Mouse (Mus musculus) liver, postnatal 0 days (tissue): ENCODE results near the gene Fate1.
"Not testable (repeated sequence)": the region's sequence is repeated elsewhere in the genome, so short reads cannot be mapped to it uniquely, and the experiment has no call there.

ENCODE experiments used
- CTCF ChIP-seq: sonication (generic); IDR thresholded peaks from 2 replicates; pipeline ENCODE4 v1.5.1; 2016; ENCODE audit warnings: antibody characterized with exemption, low read depth
- EP300 ChIP-seq: IDR thresholded peaks from 2 replicates; pipeline ENCODE4 v1.6.1; 2016; ENCODE audit warnings: antibody characterized with exemption, low read depth, mild to moderate bottlenecking

- TF ChIP-seq CTCF, EP300: not testable (repeated sequence)
Observed at GRCm38 (mm10) chrX:71977681-71978080, 4.9 kb downstream of the Fate1 start.
